Mouse (Mus musculus) ovary, postnatal 14 days (tissue): Measurements from ENCODE around the gene Olfr368.

Experiments used
- DNase-seq: peaks from one replicate; pipeline ENCODE4 v3.0.0; 2022; ENCODE audit warnings: low spot score

Olfr368 gene

GRCm38 (mm10) chr2:37326215-37326614 lies at the start of gene Olfr368:
Gene Olfr368 (plus strand): TSS chr2:37326515.
- no peak for DNase-seq

- no peak for DNase-seq
Observed at GRCm38 (mm10) chr2:37333321-37333720, 7.0 kb downstream of the Olfr368 start.

- peak; percentile 33 for DNase-seq
Observed at GRCm38 (mm10) chr2:37338497-37339187, 12.3 kb downstream of the Olfr368 start.

- no peak for DNase-seq
Observed at GRCm38 (mm10) chr2:37351671-37352070, 25.4 kb downstream of the Olfr368 start.

- DNase-seq, result no peak
Observed at GRCm38 (mm10) chr2:37355571-37355970, 29.3 kb downstream of the Olfr368 start.

GRCm38 (mm10) chr2:37358633-37359540 lies 32.6 kb downstream of the Olfr368 start, which contains the start of gene Pdcl:
Gene Pdcl (minus strand): TSS chr2:37359332.
- peak; percentile 77 for DNase-seq

GRCm38 (mm10) chr2:37359908-37360307 lies 33.6 kb downstream of the Olfr368 start:
- DNase-seq, result no peak

GRCm38 (mm10) chr2:37370651-37371050 lies 44.3 kb downstream of the Olfr368 start:
- DNase-seq, result no peak

GRCm38 (mm10) chr2:37376018-37376417 lies 49.7 kb downstream of the Olfr368 start:
- DNase-seq, result no peak

- peak; percentile 17 for DNase-seq
Observed at GRCm38 (mm10) chr2:37380189-37380588, 53.9 kb downstream of the Olfr368 start.
